Mouse (Mus musculus) hindbrain, embryonic 13.5 days (tissue): ENCODE data around the gene Eif4g3. TPM values are rescaled to one million over a fixed set of nuclear protein-coding genes. Genes with fewer than 3 reads are reported as not detected.

Experiments
- ATAC-seq: fragments of 200-750 bp; cut with Nextera tagmentation; 2 replicates; pipeline ENCODE4 v1.8.0; 2017; ENCODE audit warnings: moderate TSS enrichment; ENCODE audit not compliant: low FRiP score
- H3K27ac ChIP-seq: fragments of 300-500 bp; sonication (generic); 2 replicates; pipeline ENCODE4 v1.5.1; 2015; ENCODE audit warnings: inconsistent platforms, mild to moderate bottlenecking, moderate library complexity
- H3K27me3 ChIP-seq: fragments of 300-500 bp; sonication (generic); 2 replicates; pipeline ENCODE4 v1.6.1; 2015; ENCODE audit warnings: mild to moderate bottlenecking, inconsistent platforms
- H3K36me3 ChIP-seq: fragments of 300-500 bp; sonication (generic); 2 replicates; pipeline ENCODE4 v1.6.1; 2015; ENCODE audit warnings: mild to moderate bottlenecking, inconsistent platforms
- H3K4me1 ChIP-seq: fragments of 300-500 bp; sonication (generic); replicated peaks from 2 replicates; pipeline ENCODE4 v1.6.1; 2015; ENCODE audit warnings: inconsistent platforms
- H3K4me2 ChIP-seq: fragments of 300-500 bp; sonication (generic); 2 replicates; pipeline ENCODE4 v1.6.1; 2015; ENCODE audit warnings: inconsistent platforms, mild to moderate bottlenecking, moderate library complexity
- H3K4me3 ChIP-seq: fragments of 300-500 bp; sonication (generic); 2 replicates; pipeline ENCODE4 v1.5.1; 2015; ENCODE audit warnings: mild to moderate bottlenecking, inconsistent platforms
- H3K9ac ChIP-seq: fragments of 300-500 bp; sonication (generic); 2 replicates; pipeline ENCODE4 v1.6.1; 2015; ENCODE audit warnings: mild to moderate bottlenecking, inconsistent platforms
- H3K9me3 ChIP-seq: fragments of 300-500 bp; sonication (generic); 2 replicates; pipeline ENCODE4 v1.6.1; 2016; ENCODE audit warnings: inconsistent platforms
- WGBS: fragments of 180-500 bp; shearing (Covaris S2); methylation state at CpG from one replicate; pipeline ENCODE4 v1.1.7; 2015; 5-methylcytosine and 5-hydroxymethylcytosine counted together
- polyA plus RNA-seq: library from polyadenylated mRNA; unstranded; fragments of >200 nt; fragmentation: Nextera tagmentation; extraction: Ambion mirVana; gene quantifications from 2 replicates; pipeline ENCODE4 v1.2.1, GENCODE M21; 2015

Gene Eif4g3
- polyA plus RNA-seq, 1 experiment from 2014 or later = 48.7 TPM

DNA sequence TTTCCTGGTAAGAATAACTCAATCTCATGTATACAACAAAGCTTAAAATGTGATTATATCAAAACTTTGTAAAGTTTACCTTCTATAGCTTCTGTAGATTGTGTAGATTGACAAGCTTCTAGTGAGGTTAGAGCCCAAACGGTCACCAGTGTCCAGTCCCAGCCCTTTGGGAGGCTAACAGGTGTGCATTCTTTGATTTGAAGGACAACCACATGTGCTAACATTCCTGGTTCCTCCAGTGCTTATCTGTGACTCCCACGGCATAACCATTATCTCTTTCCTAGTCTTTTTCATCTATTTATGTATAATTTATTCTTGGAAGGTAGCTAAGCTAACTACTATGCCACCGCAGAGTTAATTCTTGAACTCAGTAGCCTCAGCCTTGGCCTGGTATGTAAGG lies 207.9 kb downstream of the Eif4g3 start:
- Histone ChIP-seq H3K4me1 (no peaks in the 10 kb centered on the region), H3K36me3 (peaks cover 93% of the 10 kb centered on the region), H3K9ac (no peak overlapping the region)

DNA sequence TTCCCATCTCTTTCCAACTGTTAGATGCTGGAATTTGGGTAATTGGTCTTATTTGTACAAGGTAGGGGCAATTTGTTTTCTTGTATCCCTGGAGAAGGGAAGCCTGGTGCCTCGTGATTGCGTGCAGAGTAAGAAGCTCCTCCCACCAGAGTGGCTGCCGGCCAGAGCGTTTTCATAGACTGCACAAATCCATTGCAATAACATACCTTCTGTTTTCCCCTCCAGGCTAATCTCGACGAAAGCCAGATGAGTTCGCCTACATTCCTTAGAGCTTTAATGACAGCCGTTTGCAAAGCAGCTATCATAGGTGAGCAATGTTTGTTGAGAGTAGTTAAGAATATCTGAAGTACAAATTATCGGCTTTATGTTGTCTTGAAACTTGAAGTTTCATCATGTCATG lies 208.9 kb downstream of the Eif4g3 start:
- peaks cover 90% of the 10 kb centered on the region for H3K36me3 ChIP-seq

More for the DNA sequence above, 207.9 kb downstream of the Eif4g3 start:
- no peak for ATAC-seq
- no peaks in the 10 kb centered on the region for H3K9me3 ChIP-seq
- WGBS = 94% methylated on average over 3 of the region's 3 CpGs
- H3K4me3 ChIP-seq = no peak overlapping the region
- H3K27me3 ChIP-seq = no peaks in the 10 kb centered on the region
- H3K27ac ChIP-seq = no peak overlapping the region
- H3K4me2 ChIP-seq = no peak overlapping the region

GRCm38 (mm10) chr4:138210116-138210515 lies 217.3 kb downstream of the Eif4g3 start:
- Histone ChIP-seq H3K4me3 (no peak overlapping the region), H3K4me2 (no peak overlapping the region), H3K27me3 (no peaks in the 10 kb centered on the region), H3K9me3 (no peaks in the 10 kb centered on the region), H3K36me3 (peaks cover 47% of the 10 kb centered on the region), H3K9ac (no peak overlapping the region), H3K27ac (no peak overlapping the region), H3K4me1 (0 out of 2 replicates have a peak, but pooled peaks cover under 1% of the 10 kb centered on the region)
- ATAC-seq = no peak
- 93% methylated on average over 5 of the region's 5 CpGs for WGBS

More for the DNA sequence above, 208.9 kb downstream of the Eif4g3 start:
- 88% methylated on average over 9 of the region's 9 CpGs for WGBS
- Histone ChIP-seq H3K27ac (no peak overlapping the region), H3K27me3 (no peaks in the 10 kb centered on the region), H3K4me3 (no peak overlapping the region), H3K4me2 (no peak overlapping the region), H3K4me1 (no peaks in the 10 kb centered on the region), H3K9ac (no peak overlapping the region), H3K9me3 (no peaks in the 10 kb centered on the region)
- ATAC-seq = no peak

DNA sequence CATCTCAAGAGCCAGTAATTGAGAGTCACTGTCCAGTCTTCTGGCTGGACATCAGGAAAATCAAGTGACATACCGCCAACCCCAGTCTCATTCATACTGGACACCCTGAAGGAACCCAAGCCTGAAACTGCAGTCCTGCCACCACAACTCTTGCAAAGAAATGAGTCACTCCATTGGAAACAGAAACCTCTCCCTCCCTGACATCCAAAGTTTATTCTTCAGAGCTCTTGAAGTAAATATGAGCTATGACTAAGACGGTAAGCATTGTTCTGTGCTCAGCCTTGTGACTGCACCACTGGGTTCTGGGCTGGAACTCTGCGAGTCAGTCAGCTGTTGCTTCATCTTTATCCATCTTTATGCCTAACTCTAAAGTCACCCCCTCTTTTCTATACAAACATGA lies 221.0 kb downstream of the Eif4g3 start:
- no peak overlapping the region for H3K27ac ChIP-seq
- ATAC-seq = no peak
- H3K4me3 ChIP-seq = no peak overlapping the region
- no peak overlapping the region for H3K9ac ChIP-seq
- peaks cover 22% of the 10 kb centered on the region for H3K4me1 ChIP-seq
- peaks cover 19% of the 10 kb centered on the region for H3K36me3 ChIP-seq
- no peak overlapping the region for H3K4me2 ChIP-seq
- 88% methylated on average over 3 of the region's 3 CpGs for WGBS
- no peaks in the 10 kb centered on the region for H3K9me3 ChIP-seq
- no peaks in the 10 kb centered on the region for H3K27me3 ChIP-seq

- peak overlapping the region; percentile 99 for H3K9ac ChIP-seq
- H3K4me1 ChIP-seq = peaks cover 40% of the 10 kb centered on the region
- H3K4me2 ChIP-seq = peak overlapping the region; percentile 66
- no peaks in the 10 kb centered on the region for H3K9me3 ChIP-seq
- H3K36me3 ChIP-seq = peaks cover 3% of the 10 kb centered on the region; the same call in 1 of the 2 replicates
- peak overlapping the region; percentile 100 for H3K4me3 ChIP-seq
- WGBS = 49% methylated on average over 13 of the region's 13 CpGs
- no peak for ATAC-seq
- H3K27me3 ChIP-seq = no peaks in the 10 kb centered on the region
- H3K27ac ChIP-seq = peak overlapping the region; percentile 100
Measured at GRCm38 (mm10) chr4:138215671-138216199, 222.9 kb downstream of the Eif4g3 start.

DNA sequence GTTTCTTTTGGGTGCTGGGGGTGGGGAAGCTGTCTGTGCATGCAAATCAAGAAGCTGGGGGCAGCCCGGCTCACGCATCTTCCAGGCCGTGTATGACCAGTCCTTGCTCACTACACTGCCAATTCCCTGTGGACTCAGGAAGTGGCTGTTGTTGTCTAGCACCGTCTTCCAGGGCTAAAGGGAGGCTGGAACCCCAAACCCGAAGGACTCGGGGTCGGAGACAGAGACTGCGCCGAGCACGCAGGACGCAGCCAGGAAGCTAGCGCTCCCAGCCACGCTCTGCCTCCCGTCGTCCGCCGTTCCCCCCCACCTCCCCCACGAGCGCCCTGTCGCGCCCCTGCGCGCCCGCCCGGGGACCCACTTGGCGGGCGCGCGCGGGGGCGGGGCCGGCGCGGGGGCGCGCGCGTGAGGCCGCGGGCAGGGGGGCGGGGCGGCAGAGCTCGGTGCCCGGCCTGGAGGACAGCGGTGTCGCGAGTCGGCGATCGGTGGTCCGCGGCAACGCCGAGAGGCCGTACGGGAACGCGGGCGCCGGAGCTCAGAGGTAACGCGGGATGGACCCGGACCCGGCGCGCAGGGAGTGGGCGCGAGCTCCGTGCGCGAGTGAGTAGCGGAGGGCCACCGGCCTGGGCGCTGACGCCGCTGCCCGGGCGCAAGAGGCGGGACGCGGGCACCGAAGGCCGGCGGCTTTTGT lies 223.5 kb downstream of the Eif4g3 start, which contains the start of gene Hp1bp3:
Gene Hp1bp3, plus strand, starts transcription at position 97 of the 691 bp plus-strand sequence.
- peak within 1 kb of the TSS; percentile 94 for H3K4me2 ChIP-seq
- peak within 1 kb of the TSS; percentile 99 for H3K9ac ChIP-seq
- peak within 1 kb of the TSS; percentile 100 for H3K4me3 ChIP-seq
- under 1% methylated on average over 67 of the region's 84 CpGs for WGBS
- H3K9me3 ChIP-seq = no peaks in the 10 kb centered on the region
- ATAC-seq = peak; percentile 83
- H3K4me1 ChIP-seq = peaks cover 42% of the 10 kb centered on the region
- H3K27me3 ChIP-seq = no peaks in the 10 kb centered on the region
- H3K36me3 ChIP-seq = 0 out of 2 replicates have a peak, but pooled peaks cover 3% of the 10 kb centered on the region
- H3K27ac ChIP-seq = peak within 1 kb of the TSS; percentile 100

GRCm38 (mm10) chr4:138216891-138217392 lies 224.1 kb downstream of the Eif4g3 start:
- under 1% methylated on average over 58 of the region's 68 CpGs for WGBS
- H3K27me3 ChIP-seq = no peaks in the 10 kb centered on the region
- ATAC-seq = peak; percentile 97

GRCm38 (mm10) chr4:138217441-138217840 lies 224.6 kb downstream of the Eif4g3 start:
- H3K4me2 ChIP-seq = peak overlapping the region; percentile 94
- H3K4me1 ChIP-seq = peaks cover 46% of the 10 kb centered on the region
- no peaks in the 10 kb centered on the region for H3K27me3 ChIP-seq
- H3K9me3 ChIP-seq = no peaks in the 10 kb centered on the region
- peaks cover 9% of the 10 kb centered on the region for H3K36me3 ChIP-seq
- ATAC-seq = no peak; the same call in 1 of the 2 replicates
- H3K27ac ChIP-seq = peak overlapping the region; percentile 100
- peak overlapping the region; percentile 99 for H3K9ac ChIP-seq
- peak overlapping the region; percentile 100 for H3K4me3 ChIP-seq
- under 1% methylated on average over 34 of the region's 36 CpGs for WGBS

More at GRCm38 (mm10) chr4:138216891-138217392, 224.1 kb downstream of the Eif4g3 start:
- Histone ChIP-seq H3K9ac (peak overlapping the region; percentile 99), H3K4me2 (peak overlapping the region; percentile 94), H3K4me1 (peaks cover 42% of the 10 kb centered on the region), H3K9me3 (no peaks in the 10 kb centered on the region), H3K27ac (peak overlapping the region; percentile 100), H3K4me3 (peak overlapping the region; percentile 100), H3K36me3 (peaks cover 4% of the 10 kb centered on the region; the same call in 1 of the 2 replicates)

GRCm38 (mm10) chr4:138217951-138218685 lies 225.3 kb downstream of the Eif4g3 start:
- H3K27me3 ChIP-seq = no peaks in the 10 kb centered on the region
- no peak for ATAC-seq
- H3K36me3 ChIP-seq = peaks cover 15% of the 10 kb centered on the region
- peak overlapping the region; percentile 99 for H3K9ac ChIP-seq
- H3K27ac ChIP-seq = peak overlapping the region; percentile 100; the same call in 1 of the 2 replicates
- 83% methylated on average over 11 of the region's 11 CpGs for WGBS
- H3K4me1 ChIP-seq = peaks cover 46% of the 10 kb centered on the region
- peak overlapping the region; percentile 94 for H3K4me2 ChIP-seq
- H3K4me3 ChIP-seq = peak overlapping the region; percentile 100
- no peaks in the 10 kb centered on the region for H3K9me3 ChIP-seq

GRCm38 (mm10) chr4:138219331-138219730 lies 226.5 kb downstream of the Eif4g3 start:
- H3K27ac ChIP-seq = no peak overlapping the region
- no peak overlapping the region for H3K4me2 ChIP-seq
- 0 out of 2 replicates have a peak overlapping the region, but pooled peaks have one; percentile 25 for H3K9ac ChIP-seq
- no peak for ATAC-seq
- 91% methylated on average over 5 of the region's 5 CpGs for WGBS
- H3K27me3 ChIP-seq = no peaks in the 10 kb centered on the region
- peaks cover 46% of the 10 kb centered on the region for H3K4me1 ChIP-seq
- H3K4me3 ChIP-seq = no peak overlapping the region
- no peaks in the 10 kb centered on the region for H3K9me3 ChIP-seq
- H3K36me3 ChIP-seq = peaks cover 27% of the 10 kb centered on the region

GRCm38 (mm10) chr4:138220761-138221160 lies 227.9 kb downstream of the Eif4g3 start:
- Histone ChIP-seq H3K9me3 (no peaks in the 10 kb centered on the region), H3K27me3 (no peaks in the 10 kb centered on the region), H3K4me2 (no peak overlapping the region), H3K27ac (no peak overlapping the region), H3K9ac (no peak overlapping the region), H3K4me3 (no peak overlapping the region), H3K4me1 (peaks cover 39% of the 10 kb centered on the region), H3K36me3 (peaks cover 41% of the 10 kb centered on the region)
- WGBS = 93% methylated on average over 7 of the region's 7 CpGs
- no peak for ATAC-seq

DNA sequence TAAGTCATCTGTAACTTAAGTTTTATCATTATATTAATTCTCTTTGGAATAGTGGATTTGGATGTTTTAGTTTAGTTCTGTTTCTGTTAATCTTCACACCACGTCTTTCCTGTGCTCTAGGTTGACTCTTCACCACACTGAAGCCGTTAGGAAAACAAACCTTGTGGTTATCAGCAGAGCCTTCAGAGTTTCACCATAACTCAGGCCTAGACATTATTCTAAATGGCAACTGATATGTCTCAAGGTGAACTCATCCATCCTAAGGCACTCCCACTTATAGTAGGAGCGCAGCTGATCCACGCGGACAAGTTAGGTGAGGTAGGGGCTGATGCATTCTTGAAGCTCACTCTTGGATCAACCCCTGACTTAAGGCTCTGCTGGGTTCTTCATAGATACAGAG lies 228.6 kb downstream of the Eif4g3 start:
- H3K4me2 ChIP-seq = no peak overlapping the region
- WGBS = 96% methylated on average over 5 of the region's 5 CpGs
- peaks cover 47% of the 10 kb centered on the region for H3K36me3 ChIP-seq

More for the DNA sequence above, 228.6 kb downstream of the Eif4g3 start:
- Histone ChIP-seq H3K27ac (no peak overlapping the region), H3K9ac (no peak overlapping the region), H3K27me3 (no peaks in the 10 kb centered on the region), H3K9me3 (no peaks in the 10 kb centered on the region), H3K4me3 (no peak overlapping the region), H3K4me1 (peaks cover 37% of the 10 kb centered on the region)
- no peak for ATAC-seq
